Mouse (Mus musculus) cerebellum, adult 2 months (tissue): ENCODE measurements around the gene Dusp23. TPM values are rescaled to one million over a fixed set of nuclear protein-coding genes. Genes with fewer than 3 reads are reported as not detected.

Source experiments
- DNase-seq, 2 experiments: peaks; one replicate each; pipeline ENCODE4 v3.0.0; 2021
- H3K27ac ChIP-seq: fragments of 200-500 bp; 2 replicates; pipeline ENCODE4 v1.5.1; 2012; ENCODE audit warnings: low read length, control low read depth, inconsistent platforms; ENCODE audit not compliant: insufficient read depth
- H3K27me3 ChIP-seq: fragments of 200-500 bp; 2 replicates; pipeline ENCODE4 v1.6.1; 2012; ENCODE audit warnings: inconsistent platforms, mild to moderate bottlenecking, low read length, moderate library complexity; ENCODE audit not compliant: control insufficient read depth, insufficient read depth
- H3K4me1 ChIP-seq: fragments of 200-500 bp; 2 replicates; pipeline ENCODE4 v1.6.1; 2011; ENCODE audit warnings: low read length; ENCODE audit not compliant: control insufficient read depth, insufficient read depth
- H3K4me3 ChIP-seq: fragments of 200-500 bp; replicated peaks from 2 replicates; pipeline ENCODE3; 2011; ENCODE audit warnings: mild to moderate bottlenecking, low read depth, low read length, control low read depth; ENCODE audit not compliant: insufficient read depth
- CTCF ChIP-seq: fragments of 200-500 bp; IDR thresholded peaks from 2 replicates; pipeline ENCODE4 v1.5.1; 2011; ENCODE audit warnings: low read depth, mild to moderate bottlenecking, control low read depth, low read length, moderate library complexity, borderline replicate concordance; ENCODE audit not compliant: insufficient read depth
- POLR2A ChIP-seq: fragments of 200-500 bp; IDR thresholded peaks from 2 replicates; pipeline ENCODE4 v1.6.1; 2011; ENCODE audit warnings: low read length, control low read depth, borderline replicate concordance; ENCODE audit not compliant: insufficient read depth
- WGBS: fragments of 180-500 bp; shearing (Covaris S2); methylation state at CpG from one replicate; pipeline ENCODE4 v1.1.7; 2018; 5-methylcytosine and 5-hydroxymethylcytosine counted together
- polyA plus RNA-seq: library from polyadenylated mRNA; depleted of rRNA; stranded (reverse); fragments of >200 nt; gene quantifications from 2 replicates; pipeline ENCODE4 v1.2.3, GENCODE M21; 2012

Gene Dusp23
- polyA plus RNA-seq, 1 experiment: 16.2 TPM

- no peak for DNase-seq
- Histone ChIP-seq H3K27me3 (no peaks in the 10 kb centered on the region), H3K4me3 (no peak overlapping the region), H3K27ac (no peak overlapping the region), H3K4me1 (no peaks in the 10 kb centered on the region)
- WGBS: 89% methylated on average over 5 of the region's 5 CpGs
- TF ChIP-seq CTCF: no peak
- TF ChIP-seq POLR2A: no peak
Observed at GRCm38 (mm10) chr1:172636266-172636665, 3.5 kb upstream of the Dusp23 start.

- H3K27me3 ChIP-seq: no peaks in the 10 kb centered on the region
- DNase-seq: no peak
- 58% methylated on average over 4 of the region's 4 CpGs for WGBS
- no peak overlapping the region for H3K27ac ChIP-seq
- H3K4me3 ChIP-seq: no peak overlapping the region
- TF ChIP-seq POLR2A (no peak), CTCF (no peak)
- H3K4me1 ChIP-seq: no peaks in the 10 kb centered on the region
Observed at GRCm38 (mm10) chr1:172635258-172635657, 2.5 kb upstream of the Dusp23 start.

DNA sequence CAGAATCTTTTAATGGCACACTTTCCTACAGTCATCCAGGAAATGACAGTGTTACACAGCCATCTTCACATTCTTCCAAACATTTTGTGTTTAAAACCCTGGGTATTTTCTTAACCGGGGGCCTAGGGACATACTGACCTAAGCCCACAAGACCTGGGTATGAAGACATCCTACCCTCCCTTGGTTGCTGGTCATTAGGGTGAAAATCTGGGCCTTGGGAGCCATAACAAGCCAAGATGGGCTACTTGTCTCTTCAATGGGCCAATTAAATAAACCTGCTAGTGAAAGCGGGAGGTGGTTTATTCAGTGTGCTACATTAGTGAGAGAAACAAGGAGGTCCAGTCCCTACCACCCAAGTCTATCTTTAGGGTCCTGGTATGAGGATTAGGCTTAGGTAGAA is 1.4 kb upstream of the Dusp23 start:
- no peak overlapping the region for H3K27ac ChIP-seq
- TF ChIP-seq POLR2A (no peak), CTCF (no peak)
- DNase-seq: no peak
- H3K4me1 ChIP-seq: no peaks in the 10 kb centered on the region
- H3K27me3 ChIP-seq: no peaks in the 10 kb centered on the region
- H3K4me3 ChIP-seq: no peak overlapping the region
- WGBS: 90% methylated on average over 2 of the region's 2 CpGs

DNA sequence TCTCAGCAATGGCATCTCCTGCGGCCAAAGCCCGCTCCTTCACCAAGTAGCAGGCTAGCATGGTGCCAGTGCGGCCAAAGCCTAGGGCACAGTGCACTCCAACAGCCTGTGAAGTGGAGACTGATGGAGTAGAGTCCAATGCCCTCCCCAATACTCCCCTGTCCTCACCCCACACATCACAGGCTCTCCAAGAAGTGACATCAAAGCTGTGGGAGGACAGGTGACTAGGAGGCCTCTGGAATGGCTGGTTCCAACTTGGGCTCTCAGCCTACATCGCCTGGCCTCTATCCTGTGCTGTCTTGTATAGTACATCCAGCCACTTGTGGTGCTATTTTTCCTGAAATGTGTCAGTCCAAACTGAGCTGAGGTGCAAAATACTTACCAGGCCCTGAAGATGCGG is 1.0 kb downstream of the Dusp23 start:
- no peak overlapping the region for H3K27ac ChIP-seq
- no peak for TF ChIP-seq POLR2A
- no peak for TF ChIP-seq CTCF

GRCm38 (mm10) chr1:172629831-172630230 is 2.9 kb downstream of the Dusp23 start:
- no peaks in the 10 kb centered on the region for H3K4me1 ChIP-seq
- no peak overlapping the region for H3K27ac ChIP-seq
- TF ChIP-seq CTCF (no peak), POLR2A (no peak)
- H3K27me3 ChIP-seq: no peaks in the 10 kb centered on the region
- H3K4me3 ChIP-seq: no peak overlapping the region
- DNase-seq: no peak
- 76% methylated on average over 7 of the region's 7 CpGs for WGBS

More for the DNA sequence above, 1.0 kb downstream of the Dusp23 start:
- no peaks in the 10 kb centered on the region for H3K27me3 ChIP-seq
- H3K4me1 ChIP-seq: no peaks in the 10 kb centered on the region
- 81% methylated on average over 5 of the region's 5 CpGs for WGBS
- DNase-seq: no peak
- no peak overlapping the region for H3K4me3 ChIP-seq

DNA sequence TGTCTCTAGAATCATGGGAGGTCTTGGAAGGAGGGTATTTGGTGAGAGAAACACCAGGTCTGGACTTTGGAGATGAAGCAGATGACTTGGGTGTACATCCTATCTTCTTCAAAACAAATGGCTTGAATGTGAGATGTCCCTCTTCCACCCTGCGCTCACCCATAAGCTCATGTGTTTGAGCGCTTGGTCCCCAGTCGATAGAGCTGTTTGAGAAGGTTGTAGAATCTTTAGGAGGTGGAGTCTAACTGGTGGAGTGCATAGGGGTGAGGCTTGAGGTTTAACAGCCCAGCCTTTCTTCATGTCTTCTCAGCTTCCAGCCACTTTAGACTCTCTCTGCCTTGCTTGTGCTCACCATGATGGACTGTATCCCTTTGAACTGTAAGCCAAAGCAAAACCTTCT is 6.5 kb downstream of the Dusp23 start:
- H3K27me3 ChIP-seq: no peaks in the 10 kb centered on the region

DNA sequence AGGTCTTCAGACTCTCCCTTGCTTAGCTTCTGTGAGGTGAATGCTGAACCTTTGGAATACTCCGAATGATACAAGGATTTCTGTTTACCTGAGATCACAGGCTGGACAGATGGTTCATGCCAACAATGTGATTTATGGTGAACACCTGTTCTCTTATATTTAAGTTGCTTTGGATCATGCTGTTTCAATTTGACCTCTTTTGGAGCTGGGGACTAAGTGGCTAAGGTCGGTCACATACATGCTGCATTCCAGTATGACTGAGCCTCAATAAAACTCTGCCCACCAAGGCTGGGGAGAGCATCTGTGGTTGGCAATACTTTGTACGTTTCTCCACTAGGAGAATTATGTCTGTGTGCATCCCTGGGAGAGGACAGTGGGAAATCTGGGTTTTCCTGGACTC is 8.7 kb downstream of the Dusp23 start:
- WGBS: 73% methylated on average over 3 of the region's 3 CpGs
- Histone ChIP-seq H3K27ac (no peak overlapping the region), H3K27me3 (no peaks in the 10 kb centered on the region), H3K4me3 (no peak overlapping the region), H3K4me1 (no peaks in the 10 kb centered on the region)
- TF ChIP-seq POLR2A (no peak), CTCF (no peak)
- DNase-seq: no peak

More for the DNA sequence above, 6.5 kb downstream of the Dusp23 start:
- H3K27ac ChIP-seq: no peak overlapping the region
- no peak overlapping the region for H3K4me3 ChIP-seq
- DNase-seq: no peak
- TF ChIP-seq POLR2A (no peak), CTCF (no peak)
- WGBS: 94% methylated on average over 3 of the region's 3 CpGs
- no peaks in the 10 kb centered on the region for H3K4me1 ChIP-seq

DNA sequence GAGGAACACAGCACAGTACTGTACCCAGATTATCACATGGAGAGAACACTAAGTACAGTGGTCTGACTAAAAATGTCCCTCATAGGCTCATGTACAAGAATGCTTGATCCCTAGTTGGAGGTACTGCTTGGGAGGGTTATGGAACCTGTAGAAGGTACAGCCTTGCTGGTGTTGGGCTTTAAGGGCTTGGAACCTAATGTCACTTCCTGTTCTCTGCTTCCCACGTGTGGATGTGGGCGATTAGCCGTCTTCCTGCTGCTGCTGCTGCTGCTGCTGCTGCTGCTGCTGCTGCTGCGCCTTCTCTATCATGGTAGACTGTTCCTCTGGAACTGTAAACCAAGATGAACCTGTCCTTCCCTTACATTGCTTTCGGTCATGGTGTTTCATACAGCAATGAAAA is 9.2 kb downstream of the Dusp23 start:
- Histone ChIP-seq H3K4me1 (no peaks in the 10 kb centered on the region), H3K4me3 (no peak overlapping the region), H3K27ac (no peak overlapping the region), H3K27me3 (no peaks in the 10 kb centered on the region)
- no peak for DNase-seq
- 86% methylated on average over 5 of the region's 5 CpGs for WGBS
- TF ChIP-seq POLR2A: no peak
- TF ChIP-seq CTCF: no peak
